Mouse (Mus musculus) embryonic facial prominence, embryonic 14.5 days (tissue): ENCODE measurements around the gene Adgrf2. TPM values are rescaled to one million over a fixed set of nuclear protein-coding genes. Genes with fewer than 3 reads are reported as not detected.

ENCODE experiments used
- ATAC-seq: fragments of 200-750 bp; cut with Nextera tagmentation; 2 replicates; pipeline ENCODE4 v1.8.0; 2017; ENCODE audit warnings: low read depth, moderate number of reproducible peaks, moderate TSS enrichment
- DNase-seq: peaks from one replicate; pipeline ENCODE4 v3.0.0-alpha.2; 2015; ENCODE audit warnings: low spot score
- H3K27ac ChIP-seq: fragments of 300-500 bp; sonication (generic); replicated peaks from 2 replicates; pipeline ENCODE4 v1.5.1; 2014; ENCODE audit warnings: low read depth, mild to moderate bottlenecking, low read length, moderate library complexity
- H3K27me3 ChIP-seq: fragments of 300-500 bp; sonication (generic); replicated peaks from 2 replicates; pipeline ENCODE4 v1.6.1; 2014; ENCODE audit warnings: low read length; ENCODE audit not compliant: control insufficient read depth, insufficient read depth
- H3K36me3 ChIP-seq: fragments of 300-500 bp; sonication (generic); 2 replicates; pipeline ENCODE4 v1.6.1; 2014; ENCODE audit warnings: low read length, mixed read lengths; ENCODE audit not compliant: control insufficient read depth, insufficient read depth
- H3K4me1 ChIP-seq: fragments of 300-500 bp; sonication (generic); 2 replicates; pipeline ENCODE4 v1.6.1; 2014; ENCODE audit warnings: antibody characterized with exemption, low read length; ENCODE audit not compliant: control insufficient read depth, insufficient read depth
- H3K4me2 ChIP-seq: fragments of 300-500 bp; sonication (generic); 2 replicates; pipeline ENCODE4 v1.6.1; 2014; ENCODE audit warnings: low read depth, mild to moderate bottlenecking, low read length, moderate library complexity, mixed read lengths
- H3K4me3 ChIP-seq: fragments of 300-500 bp; sonication (generic); 2 replicates; pipeline ENCODE4 v1.5.1; 2014; ENCODE audit warnings: low read depth, mild to moderate bottlenecking, low read length
- H3K9ac ChIP-seq: fragments of 300-500 bp; sonication (generic); 2 replicates; pipeline ENCODE4 v1.6.1; 2014; ENCODE audit warnings: low read depth, mild to moderate bottlenecking, low read length, moderate library complexity, mixed read lengths
- H3K9me3 ChIP-seq: fragments of 300-500 bp; sonication (generic); 2 replicates; pipeline ENCODE4 v1.6.1; 2016; ENCODE audit warnings: low read length; ENCODE audit not compliant: control insufficient read depth
- WGBS: fragments of 180-500 bp; shearing (Covaris S2); extraction: QIAGEN DNeasy Blood & Tissue Kit; methylation state at CpG from one replicate; pipeline ENCODE4 v1.1.7; 2014; 5-methylcytosine and 5-hydroxymethylcytosine counted together
- polyA plus RNA-seq: library from polyadenylated mRNA; unstranded; fragments of >200 nt; fragmentation: Nextera tagmentation; extraction: Ambion mirVana; gene quantifications from 2 replicates; pipeline ENCODE4 v1.2.1, GENCODE M21; 2014

The Adgrf2 gene
- polyA plus RNA-seq, 1 experiment from 2014 or later, result 0.85 TPM

- Histone ChIP-seq H3K27ac (no peak overlapping the region), H3K9me3 (no peaks in the 10 kb centered on the region), H3K27me3 (no peaks in the 10 kb centered on the region), H3K4me3 (no peak overlapping the region), H3K4me2 (no peak overlapping the region), H3K4me1 (no peaks in the 10 kb centered on the region), H3K36me3 (no peaks in the 10 kb centered on the region), H3K9ac (no peak overlapping the region)
- WGBS, result 86% methylated on average over 3 of the region's 3 CpGs
- DNase-seq (no peak), ATAC-seq (no peak)
Observed at GRCm38 (mm10) chr17:42742823-42743222, 844 bp upstream of the Adgrf2 start.

- H3K4me2 ChIP-seq, result no peak overlapping the region
- H3K4me1 ChIP-seq, result no peaks in the 10 kb centered on the region
- 83% methylated on average over 6 of the region's 6 CpGs for WGBS
- H3K27ac ChIP-seq, result no peak overlapping the region
- no peaks in the 10 kb centered on the region for H3K36me3 ChIP-seq
- ATAC-seq (no peak), DNase-seq (no peak)
- no peaks in the 10 kb centered on the region for H3K9me3 ChIP-seq
- H3K4me3 ChIP-seq, result no peak overlapping the region
- no peak overlapping the region for H3K9ac ChIP-seq
- no peaks in the 10 kb centered on the region for H3K27me3 ChIP-seq
Observed at GRCm38 (mm10) chr17:42738794-42739193, 3.2 kb downstream of the Adgrf2 start.

- 50% methylated on average over 3 of the region's 3 CpGs for WGBS
Observed at GRCm38 (mm10) chr17:42717161-42717560, 24.8 kb downstream of the Adgrf2 start.

GRCm38 (mm10) chr17:42714991-42715390, 27.0 kb downstream of the Adgrf2 start:
- Histone ChIP-seq H3K4me1 (no peaks in the 10 kb centered on the region), H3K27me3 (no peaks in the 10 kb centered on the region), H3K27ac (no peak overlapping the region), H3K9me3 (no peaks in the 10 kb centered on the region), H3K36me3 (no peaks in the 10 kb centered on the region), H3K9ac (no peak overlapping the region), H3K4me3 (no peak overlapping the region), H3K4me2 (no peak overlapping the region)
- no peak for DNase-seq
- ATAC-seq, result no peak
- WGBS, result 92% methylated on average over 7 of the region's 7 CpGs

More at GRCm38 (mm10) chr17:42717161-42717560, 24.8 kb downstream of the Adgrf2 start:
- no peak for ATAC-seq
- no peak overlapping the region for H3K27ac ChIP-seq
- H3K4me3 ChIP-seq, result no peak overlapping the region
- H3K27me3 ChIP-seq, result no peaks in the 10 kb centered on the region
- H3K36me3 ChIP-seq, result no peaks in the 10 kb centered on the region
- no peak for DNase-seq
- H3K4me1 ChIP-seq, result no peaks in the 10 kb centered on the region
- no peak overlapping the region for H3K4me2 ChIP-seq
- H3K9ac ChIP-seq, result no peak overlapping the region
- no peaks in the 10 kb centered on the region for H3K9me3 ChIP-seq

DNA sequence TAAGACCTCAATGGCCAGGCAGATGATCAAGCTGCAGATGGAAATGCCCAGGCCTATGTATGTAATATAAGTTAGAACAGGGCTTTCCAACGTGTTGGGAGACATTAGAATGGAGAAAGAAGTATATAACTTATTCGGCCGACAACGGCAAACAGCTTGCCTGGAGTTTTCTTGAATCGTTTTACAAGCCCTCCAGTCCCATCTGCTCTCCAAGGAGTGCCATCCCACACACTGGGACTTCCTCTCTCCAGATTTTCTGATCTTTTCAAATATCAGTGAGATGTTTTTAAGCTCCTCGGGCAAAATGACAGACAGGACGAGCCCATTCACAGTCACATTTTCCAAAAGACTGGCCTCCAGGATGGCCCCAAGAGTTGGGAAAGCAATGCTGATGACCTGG, 31.3 kb downstream of the Adgrf2 start:
- H3K27me3 ChIP-seq, result no peaks in the 10 kb centered on the region
- no peak overlapping the region for H3K4me3 ChIP-seq
- no peak overlapping the region for H3K9ac ChIP-seq
- DNase-seq, result no peak
- no peak overlapping the region for H3K27ac ChIP-seq
- ATAC-seq, result no peak
- WGBS, result 85% methylated on average over 7 of the region's 7 CpGs
- no peaks in the 10 kb centered on the region for H3K4me1 ChIP-seq
- H3K36me3 ChIP-seq, result no peaks in the 10 kb centered on the region
- H3K4me2 ChIP-seq, result no peak overlapping the region
- H3K9me3 ChIP-seq, result no peaks in the 10 kb centered on the region

DNA sequence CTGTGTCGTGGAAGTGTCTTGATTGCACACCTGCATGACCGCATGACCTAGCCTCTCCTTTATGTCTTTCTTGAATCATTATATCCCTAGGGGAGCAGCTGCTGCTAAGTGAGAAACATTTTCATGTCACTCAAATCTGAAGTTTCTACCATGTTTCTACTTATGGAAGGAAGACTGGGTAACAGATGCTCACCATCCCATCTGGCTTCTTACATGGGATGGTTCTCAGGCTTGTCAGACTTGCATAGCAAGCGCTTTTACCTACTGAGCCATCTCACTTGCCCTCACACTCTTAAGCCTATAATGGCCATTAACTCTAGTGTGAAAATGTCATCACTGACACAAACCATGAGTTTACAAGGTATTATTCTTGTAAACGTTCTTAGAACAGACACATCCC, 36.4 kb downstream of the Adgrf2 start:
- Histone ChIP-seq H3K4me1 (no peaks in the 10 kb centered on the region), H3K4me3 (no peak overlapping the region), H3K27me3 (no peaks in the 10 kb centered on the region), H3K9ac (no peak overlapping the region), H3K27ac (no peak overlapping the region), H3K36me3 (no peaks in the 10 kb centered on the region), H3K9me3 (no peaks in the 10 kb centered on the region), H3K4me2 (no peak overlapping the region)
- DNase-seq, result no peak
- WGBS, result 67% methylated on average over 4 of the region's 4 CpGs
- no peak for ATAC-seq

GRCm38 (mm10) chr17:42702198-42702597, 39.8 kb downstream of the Adgrf2 start:
- H3K4me1 ChIP-seq, result no peaks in the 10 kb centered on the region
- no peaks in the 10 kb centered on the region for H3K36me3 ChIP-seq
- H3K27ac ChIP-seq, result no peak overlapping the region
- no peak for DNase-seq
- H3K9ac ChIP-seq, result no peak overlapping the region
- H3K27me3 ChIP-seq, result no peaks in the 10 kb centered on the region
- WGBS, result 86% methylated on average over 9 of the region's 9 CpGs
- no peak for ATAC-seq
- H3K9me3 ChIP-seq, result no peaks in the 10 kb centered on the region
- H3K4me3 ChIP-seq, result no peak overlapping the region
- no peak overlapping the region for H3K4me2 ChIP-seq

DNA sequence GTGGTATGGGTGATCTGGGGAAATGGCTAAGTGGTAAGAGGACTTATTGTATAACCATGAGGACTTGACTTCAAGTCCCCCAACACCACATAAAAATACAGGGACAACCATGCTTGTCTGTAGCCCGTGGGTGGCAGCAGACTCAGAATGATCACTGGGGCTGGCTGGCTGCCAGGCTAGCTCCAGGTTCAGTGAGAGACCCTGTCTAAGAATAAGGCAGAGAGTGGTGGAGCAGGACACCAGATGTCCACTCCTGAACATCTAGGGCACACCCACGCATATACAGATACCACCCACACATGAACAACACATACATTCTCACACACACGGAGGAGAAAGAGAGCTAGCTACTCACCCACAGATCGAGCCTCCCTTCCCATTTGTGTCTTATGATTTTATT, 47.2 kb downstream of the Adgrf2 start:
- H3K9me3 ChIP-seq, result no peaks in the 10 kb centered on the region
- no peak for ATAC-seq
- no peak overlapping the region for H3K4me3 ChIP-seq
- H3K36me3 ChIP-seq, result no peaks in the 10 kb centered on the region
- 80% methylated on average over 4 of the region's 4 CpGs for WGBS
- no peaks in the 10 kb centered on the region for H3K27me3 ChIP-seq
- no peak overlapping the region for H3K4me2 ChIP-seq
- no peak for DNase-seq
- peaks cover 4% of the 10 kb centered on the region; the same call in 1 of the 2 replicates for H3K4me1 ChIP-seq
- no peak overlapping the region for H3K27ac ChIP-seq
- H3K9ac ChIP-seq, result no peak overlapping the region

- Histone ChIP-seq H3K4me3 (no peak within 1 kb of the TSS), H3K27me3 (no peaks in the 10 kb centered on the region), H3K4me1 (peaks cover 4% of the 10 kb centered on the region; the same call in 1 of the 2 replicates), H3K9ac (no peak within 1 kb of the TSS), H3K27ac (no peak within 1 kb of the TSS), H3K36me3 (no peaks in the 10 kb centered on the region), H3K9me3 (no peaks in the 10 kb centered on the region), H3K4me2 (no peak within 1 kb of the TSS)
- WGBS, result 78% methylated on average over 10 of the region's 10 CpGs
- ATAC-seq (no peak), DNase-seq (no peak)
Observed at GRCm38 (mm10) chr17:42692136-42692535, 49.8 kb downstream of the Adgrf2 start, which contains the start of gene Adgrf4. Gene Adgrf4, minus strand, starts transcription at chr17:42692284.
